Mouse (Mus musculus): ENCODE measurements around the gene Tbc1d32.

DNA sequence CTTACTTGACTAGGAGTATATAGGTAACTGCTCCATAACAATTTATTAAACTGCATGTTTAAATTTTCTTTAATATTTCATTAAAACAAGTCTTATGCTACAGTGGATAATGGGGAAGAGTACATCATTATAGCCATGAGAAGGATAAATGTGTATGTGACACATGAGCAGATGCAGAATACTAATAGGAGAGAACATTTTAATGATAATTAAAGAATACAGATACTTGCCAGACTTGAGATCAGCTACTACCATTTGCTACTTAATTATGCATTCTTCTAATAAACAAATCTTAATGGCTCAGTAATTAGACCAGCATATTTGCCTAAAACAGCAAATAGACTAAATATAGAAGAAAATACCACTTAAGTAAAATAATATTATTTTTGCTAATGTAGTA lies 131.7 kb downstream of the Tbc1d32 start:
- no peak for TF ChIP-seq CTCF (IDR thresholded peaks at IDR 0.05; ENCODE audit: low read depth)
- no peak for TF ChIP-seq EP300 (IDR thresholded peaks at IDR 0.05; ENCODE audit: low read depth)
